Mouse (Mus musculus): ENCODE results near the gene Ccnb1ip1.

Ccnb1ip1 gene

GRCm38 (mm10) chr14:50807487-50808072, at the start of gene Ccnb1ip1, which contains the start of gene Parp2:
Gene Ccnb1ip1, minus strand, starts transcription at chr14:50807732.
Gene Parp2, plus strand, starts transcription at chr14:50807841.
- in situ Hi-C loops (cut with MboI; ENCODE audit: low pct_unique_long_range_greater_than_20kb in 1 of 2, low sequenced_read_pairs in 2 of 2, unreplicated experiment in 1 of 2), result loop anchor here (5.0 to 10.0 kb wide), 2 partner anchors 260 to 277 kb away; no protein-coding TSS in a partner anchor

GRCm38 (mm10) chr14:50855788-50856187, 48.3 kb upstream of the Ccnb1ip1 start:
- in situ Hi-C loops (cut with MboI; ENCODE audit: low pct_unique_long_range_greater_than_20kb in 1 of 2, low sequenced_read_pairs in 2 of 2, unreplicated experiment in 1 of 2), result no loop called here

DNA sequence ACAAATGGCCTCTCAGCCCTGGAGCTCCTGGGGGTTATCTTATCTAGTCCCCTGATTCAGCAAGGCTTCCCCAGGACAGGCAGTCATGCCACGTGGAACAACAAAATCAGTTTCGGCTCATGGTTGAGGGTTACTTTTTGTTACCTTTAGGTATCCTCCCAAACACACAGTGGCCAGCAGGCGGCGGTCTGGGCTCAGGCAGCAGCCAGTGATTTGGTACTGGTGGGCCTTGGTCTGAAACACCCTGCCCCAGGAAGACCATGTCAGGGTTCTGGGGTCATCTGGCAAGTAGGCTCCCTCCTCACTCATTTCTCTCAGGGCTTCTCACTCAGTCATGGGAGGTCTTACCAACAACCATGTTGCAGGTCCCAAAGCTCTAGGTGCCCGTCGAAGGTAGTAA, 29.7 kb upstream of the Ccnb1ip1 start:
- in situ Hi-C loops (cut with MboI; ENCODE audit: low pct_unique_long_range_greater_than_20kb in 1 of 2, low sequenced_read_pairs in 2 of 2, unreplicated experiment in 1 of 2), result no loop called here

- in situ Hi-C loops (cut with MboI; ENCODE audit: low pct_unique_long_range_greater_than_20kb in 1 of 2, low sequenced_read_pairs in 2 of 2, unreplicated experiment in 1 of 2), result no loop called here
Observed at GRCm38 (mm10) chr14:50834435-50834834, 26.9 kb upstream of the Ccnb1ip1 start.

GRCm38 (mm10) chr14:50833964-50834363, 26.4 kb upstream of the Ccnb1ip1 start:
- in situ Hi-C loops (cut with MboI; ENCODE audit: low pct_unique_long_range_greater_than_20kb in 1 of 2, low sequenced_read_pairs in 2 of 2, unreplicated experiment in 1 of 2), result no loop called here

DNA sequence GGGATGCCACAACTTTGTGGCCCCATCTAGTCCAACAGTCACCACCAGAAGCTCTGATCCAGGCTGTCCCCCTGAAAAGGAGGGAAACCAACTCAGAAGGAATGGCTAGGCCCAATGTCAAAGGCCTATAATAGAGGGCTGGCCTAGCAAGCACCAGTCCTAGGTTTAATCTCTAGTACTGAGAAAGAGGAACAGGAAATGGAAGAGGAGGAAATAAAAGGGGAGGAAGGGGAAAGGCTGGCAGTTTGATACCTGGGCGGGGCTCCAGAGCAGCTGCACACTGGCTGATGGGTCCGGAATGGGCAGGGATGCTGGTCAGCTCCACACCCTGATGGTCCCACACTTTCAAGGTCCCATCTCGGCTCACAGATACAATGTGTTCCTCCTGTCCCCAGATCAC, 22.3 kb upstream of the Ccnb1ip1 start:
- in situ Hi-C loops (cut with MboI; ENCODE audit: low pct_unique_long_range_greater_than_20kb in 1 of 2, low sequenced_read_pairs in 2 of 2, unreplicated experiment in 1 of 2), result no loop called here

GRCm38 (mm10) chr14:50826579-50826978, 19.0 kb upstream of the Ccnb1ip1 start:
- in situ Hi-C loops (cut with MboI; ENCODE audit: low pct_unique_long_range_greater_than_20kb in 1 of 2, low sequenced_read_pairs in 2 of 2, unreplicated experiment in 1 of 2), result no loop called here

DNA sequence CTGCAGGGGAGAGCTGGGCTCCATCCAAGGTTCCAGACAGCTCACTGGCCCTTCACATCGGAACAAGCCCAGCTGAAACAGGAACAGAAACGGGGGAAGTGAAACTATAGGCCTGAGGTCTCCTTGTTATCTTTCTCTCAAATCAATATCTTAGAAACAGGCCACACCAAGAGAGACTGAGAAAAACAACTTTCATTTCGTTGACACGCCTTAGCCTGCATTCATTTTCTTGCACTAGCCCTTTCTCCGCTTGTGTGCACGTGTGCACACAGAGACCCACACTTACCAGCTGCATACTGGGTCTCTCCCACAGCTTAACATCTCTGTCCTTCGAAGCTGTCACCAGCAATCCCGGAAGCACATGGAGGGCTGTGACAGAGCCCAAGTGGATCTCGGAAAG, 16.7 kb upstream of the Ccnb1ip1 start:
- in situ Hi-C loops (cut with MboI; ENCODE audit: low pct_unique_long_range_greater_than_20kb in 1 of 2, low sequenced_read_pairs in 2 of 2, unreplicated experiment in 1 of 2), result no loop called here

DNA sequence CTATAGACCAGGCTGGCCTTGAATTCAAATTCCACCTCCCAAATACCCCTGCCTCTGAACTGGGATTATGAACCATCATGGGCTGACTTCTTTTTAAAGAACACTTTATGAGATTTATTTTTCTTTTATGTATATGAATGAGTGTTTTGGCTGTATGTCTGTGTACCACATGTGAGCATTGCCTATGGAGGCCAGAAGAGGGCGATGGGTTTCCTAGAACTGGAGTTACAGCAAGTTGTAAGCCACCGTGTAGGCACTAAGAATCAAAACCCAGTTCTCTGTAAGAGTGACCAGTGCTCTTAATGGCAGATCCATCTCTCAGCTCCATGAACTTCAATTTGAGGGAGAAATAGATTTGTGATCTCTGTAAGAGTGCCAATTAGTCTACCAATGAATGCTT, 15.7 kb upstream of the Ccnb1ip1 start:
- in situ Hi-C loops (cut with MboI; ENCODE audit: low pct_unique_long_range_greater_than_20kb in 1 of 2, low sequenced_read_pairs in 2 of 2, unreplicated experiment in 1 of 2), result no loop called here

- in situ Hi-C loops (cut with MboI; ENCODE audit: low pct_unique_long_range_greater_than_20kb in 1 of 2, low sequenced_read_pairs in 2 of 2, unreplicated experiment in 1 of 2), result loop anchor here in 1 of 2 experiments (10.0 kb wide), 1 partner anchor 252 kb away; no protein-coding TSS in a partner anchor
Observed at GRCm38 (mm10) chr14:50813060-50813459, 5.5 kb upstream of the Ccnb1ip1 start.

DNA sequence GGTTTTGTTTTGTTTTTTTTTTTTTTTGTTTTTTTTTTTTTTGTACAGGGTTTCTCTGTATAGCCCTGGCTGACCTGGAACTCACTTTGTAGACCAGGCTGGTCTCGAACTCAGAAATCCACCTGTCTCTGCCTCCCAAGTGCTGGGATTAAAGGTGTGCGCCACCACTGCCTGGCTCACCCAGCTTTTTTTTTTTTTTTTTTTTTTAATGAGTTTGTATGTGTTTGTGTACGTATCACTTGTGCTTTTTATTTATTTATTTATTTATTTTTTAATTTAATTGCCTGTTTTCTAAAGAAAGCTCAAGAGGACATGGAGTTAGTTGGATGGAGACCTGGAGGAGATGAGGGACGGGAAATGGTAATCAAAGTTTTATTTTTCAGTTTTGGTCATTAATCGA, 1.1 kb downstream of the Ccnb1ip1 start:
- in situ Hi-C loops (cut with MboI; ENCODE audit: low pct_unique_long_range_greater_than_20kb in 1 of 2, low sequenced_read_pairs in 2 of 2, unreplicated experiment in 1 of 2), result loop anchor here (5.0 to 10.0 kb wide), 2 partner anchors 261 to 278 kb away; no protein-coding TSS in a partner anchor

DNA sequence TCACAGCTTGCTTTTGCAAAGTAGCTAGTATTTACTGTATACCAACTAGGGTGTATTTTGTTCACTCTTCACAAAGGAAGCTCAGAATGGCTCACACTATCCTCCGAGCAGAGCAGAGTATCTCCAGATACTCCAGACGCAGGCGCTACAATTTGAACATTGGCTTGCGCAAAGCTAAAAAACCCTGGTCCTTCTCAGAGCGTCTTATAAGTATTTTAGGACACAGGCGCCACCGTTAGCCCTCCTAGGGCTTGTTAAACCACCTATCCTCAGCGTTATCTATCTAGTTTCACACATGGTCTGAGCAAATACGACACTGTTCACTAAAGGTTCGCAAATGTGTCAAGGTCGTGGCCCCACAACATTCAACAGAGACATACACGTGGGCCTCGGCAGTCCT, 2.8 kb downstream of the Ccnb1ip1 start:
- in situ Hi-C loops (cut with MboI; ENCODE audit: low pct_unique_long_range_greater_than_20kb in 1 of 2, low sequenced_read_pairs in 2 of 2, unreplicated experiment in 1 of 2), result loop anchor here (5.0 to 10.0 kb wide), 2 partner anchors 263 to 280 kb away; no protein-coding TSS in a partner anchor

GRCm38 (mm10) chr14:50802843-50803562, 4.5 kb downstream of the Ccnb1ip1 start:
- in situ Hi-C loops (cut with MboI; ENCODE audit: low pct_unique_long_range_greater_than_20kb in 1 of 2, low sequenced_read_pairs in 2 of 2, unreplicated experiment in 1 of 2), result loop anchor here in 1 of 2 experiments (10.0 kb wide), 1 partner anchor 282 kb away; no protein-coding TSS in a partner anchor

DNA sequence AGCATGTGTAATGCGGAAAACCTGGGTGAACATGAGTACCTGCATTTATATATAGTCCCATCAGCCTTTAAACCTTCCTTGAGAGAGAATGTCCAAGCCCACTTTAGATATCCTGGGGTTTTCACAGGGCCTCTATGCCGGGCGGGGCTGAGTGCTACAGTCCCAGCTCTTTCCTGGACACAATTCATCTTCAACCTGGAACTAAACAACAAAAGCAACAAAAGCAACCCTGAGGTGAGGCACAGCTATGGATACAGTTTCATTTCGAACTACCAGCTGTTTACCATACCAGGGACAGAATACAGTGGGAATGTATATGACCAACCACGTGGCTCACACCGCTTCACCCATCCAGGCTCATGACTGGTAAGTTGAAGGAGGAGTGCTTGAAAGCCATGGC, 5.1 kb downstream of the Ccnb1ip1 start:
- in situ Hi-C loops (cut with MboI; ENCODE audit: low pct_unique_long_range_greater_than_20kb in 1 of 2, low sequenced_read_pairs in 2 of 2, unreplicated experiment in 1 of 2), result loop anchor here in 1 of 2 experiments (10.0 kb wide), 1 partner anchor 282 kb away; no protein-coding TSS in a partner anchor

GRCm38 (mm10) chr14:50799502-50800259, 7.9 kb downstream of the Ccnb1ip1 start:
- in situ Hi-C loops (cut with MboI; ENCODE audit: low pct_unique_long_range_greater_than_20kb in 1 of 2, low sequenced_read_pairs in 2 of 2, unreplicated experiment in 1 of 2), result loop anchor here in 1 of 2 experiments (10.0 to 25.0 kb wide), 2 partner anchors 285 to 737 kb away; no protein-coding TSS in a partner anchor

GRCm38 (mm10) chr14:50798512-50798911, 9.0 kb downstream of the Ccnb1ip1 start:
- in situ Hi-C loops (cut with MboI; ENCODE audit: low pct_unique_long_range_greater_than_20kb in 1 of 2, low sequenced_read_pairs in 2 of 2, unreplicated experiment in 1 of 2), result loop anchor here in 1 of 2 experiments (25.0 kb wide), 1 partner anchor 736 kb away; no protein-coding TSS in a partner anchor

DNA sequence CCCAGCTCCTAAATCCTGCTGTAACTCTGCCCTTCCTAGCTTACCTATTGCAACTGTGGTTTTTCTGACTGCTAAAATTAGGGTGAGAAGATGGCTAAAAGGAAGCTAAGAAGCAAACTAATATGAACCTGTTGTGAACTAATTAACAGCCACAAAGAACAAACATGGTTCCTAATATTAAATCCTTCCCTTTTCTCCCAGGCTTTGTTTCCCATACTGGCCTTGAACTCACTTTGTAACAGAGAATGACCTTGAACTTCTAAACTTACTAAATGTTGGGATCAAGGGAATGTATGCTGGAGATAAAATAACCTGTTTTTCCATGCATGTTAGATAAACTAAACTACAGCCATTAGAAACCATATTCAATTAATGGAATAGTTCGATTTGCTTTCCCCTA, 11.1 kb downstream of the Ccnb1ip1 start:
- in situ Hi-C loops (cut with MboI; ENCODE audit: low pct_unique_long_range_greater_than_20kb in 1 of 2, low sequenced_read_pairs in 2 of 2, unreplicated experiment in 1 of 2), result loop anchor here in 1 of 2 experiments (25.0 kb wide), 1 partner anchor 734 kb away; no protein-coding TSS in a partner anchor

DNA sequence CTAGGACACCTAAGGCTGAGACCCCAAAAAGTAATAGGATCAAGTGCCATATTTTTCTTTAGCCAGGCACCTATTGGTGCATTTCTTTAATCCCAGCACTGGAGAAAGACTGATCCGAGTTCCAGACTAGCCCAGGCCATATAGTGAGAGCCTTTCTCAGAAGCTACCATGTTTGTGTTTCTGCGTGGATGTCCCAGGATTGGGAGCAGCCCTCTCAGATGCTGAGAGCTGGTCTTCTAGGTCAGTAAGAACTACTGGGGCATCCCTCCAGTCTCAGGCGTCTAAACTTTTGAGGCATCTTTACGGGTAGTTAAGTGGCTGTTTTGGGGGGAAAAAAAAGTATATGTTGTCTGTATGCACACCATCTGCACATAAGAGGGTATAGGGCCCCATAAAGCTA, 11.6 kb downstream of the Ccnb1ip1 start:
- in situ Hi-C loops (cut with MboI; ENCODE audit: low pct_unique_long_range_greater_than_20kb in 1 of 2, low sequenced_read_pairs in 2 of 2, unreplicated experiment in 1 of 2), result loop anchor here in 1 of 2 experiments (25.0 kb wide), 1 partner anchor 734 kb away; no protein-coding TSS in a partner anchor

Data from mouse embryonic stem cell (cell line).